Mouse (Mus musculus) kidney, embryonic 16.5 days (tissue): Measurements from ENCODE around the gene Tmem156. TPM values are rescaled to one million over a fixed set of nuclear protein-coding genes. Genes with fewer than 3 reads are reported as not detected.

Experiments
- ATAC-seq: fragments of 200-750 bp; cut with Nextera tagmentation; 2 replicates; pipeline ENCODE4 v1.8.0; 2017; ENCODE audit warnings: moderate TSS enrichment; ENCODE audit not compliant: low FRiP score, low TSS enrichment
- H3K27ac ChIP-seq: fragments of 300-500 bp; sonication (generic); 2 replicates; pipeline ENCODE4 v1.5.1; 2014; ENCODE audit warnings: low read length
- H3K27me3 ChIP-seq: fragments of 300-500 bp; sonication (generic); 2 replicates; pipeline ENCODE4 v1.6.1; 2014; ENCODE audit warnings: low read length, control low read depth, mixed read lengths; ENCODE audit not compliant: insufficient read depth
- H3K36me3 ChIP-seq: fragments of 300-500 bp; sonication (generic); 2 replicates; pipeline ENCODE4 v1.6.1; 2014; ENCODE audit warnings: low read length, control low read depth, mixed read lengths; ENCODE audit not compliant: insufficient read depth
- H3K4me1 ChIP-seq: fragments of 300-500 bp; sonication (generic); 2 replicates; pipeline ENCODE4 v1.6.1; 2014; ENCODE audit warnings: low read length, control low read depth, mixed read lengths; ENCODE audit not compliant: insufficient read depth
- H3K4me2 ChIP-seq: fragments of 300-500 bp; sonication (generic); replicated peaks from 2 replicates; pipeline ENCODE4 v1.6.1; 2014; ENCODE audit warnings: low read depth, low read length
- H3K4me3 ChIP-seq: fragments of 300-500 bp; sonication (generic); 2 replicates; pipeline ENCODE4 v1.5.1; 2014; ENCODE audit warnings: mild to moderate bottlenecking, low read length
- H3K9ac ChIP-seq: fragments of 300-500 bp; sonication (generic); replicated peaks from 2 replicates; pipeline ENCODE4 v1.6.1; 2014; ENCODE audit warnings: low read length
- H3K9me3 ChIP-seq: fragments of 300-500 bp; sonication (generic); 2 replicates; pipeline ENCODE4 v1.6.1; 2016; ENCODE audit warnings: low read length, control low read depth
- WGBS: fragments of 180-500 bp; shearing (Covaris S2); extraction: QIAGEN DNeasy Blood & Tissue Kit; methylation state at CpG from one replicate; pipeline ENCODE4 v1.1.7; 2014; 5-methylcytosine and 5-hydroxymethylcytosine counted together
- polyA plus RNA-seq: library from polyadenylated mRNA; unstranded; fragments of >200 nt; fragmentation: Nextera tagmentation; extraction: Ambion mirVana; gene quantifications from 2 replicates; pipeline ENCODE4 v1.2.1, GENCODE M21; 2015

Gene Tmem156
- polyA plus RNA-seq, 1 experiment from 2014 or later: 0.17 TPM

GRCm38 (mm10) chr5:65043407-65043895 lies 48.5 kb downstream of the Tmem156 start:
- Histone ChIP-seq H3K4me2 (no peak overlapping the region), H3K4me1 (peaks cover 14% of the 10 kb centered on the region; the same call in 1 of the 2 replicates), H3K27ac (no peak overlapping the region), H3K9ac (no peak overlapping the region), H3K9me3 (no peaks in the 10 kb centered on the region), H3K36me3 (no peaks in the 10 kb centered on the region), H3K4me3 (no peak overlapping the region), H3K27me3 (no peaks in the 10 kb centered on the region)
- 67% methylated on average over 11 of the region's 11 CpGs for WGBS
- ATAC-seq: no peak

GRCm38 (mm10) chr5:65040463-65040862 lies 51.5 kb downstream of the Tmem156 start:
- H3K4me1 ChIP-seq: 0 out of 2 replicates have a peak, but pooled peaks cover 10% of the 10 kb centered on the region
- ATAC-seq: no peak
- no peak overlapping the region for H3K4me2 ChIP-seq
- peaks cover 11% of the 10 kb centered on the region; the same call in 1 of the 2 replicates for H3K36me3 ChIP-seq
- WGBS: 69% methylated on average over 5 of the region's 5 CpGs
- no peaks in the 10 kb centered on the region for H3K9me3 ChIP-seq
- H3K27ac ChIP-seq: no peak overlapping the region
- no peak overlapping the region for H3K4me3 ChIP-seq
- H3K9ac ChIP-seq: no peak overlapping the region
- H3K27me3 ChIP-seq: no peaks in the 10 kb centered on the region

- no peaks in the 10 kb centered on the region for H3K9me3 ChIP-seq
- H3K27ac ChIP-seq: peak overlapping the region; percentile 68
- ATAC-seq: peak; percentile 55
- H3K4me2 ChIP-seq: no peak overlapping the region
- WGBS: 60% methylated on average over 11 of the region's 11 CpGs
- 0 out of 2 replicates have a peak, but pooled peaks cover 10% of the 10 kb centered on the region for H3K4me1 ChIP-seq
- H3K36me3 ChIP-seq: peaks cover 11% of the 10 kb centered on the region; the same call in 1 of the 2 replicates
- no peaks in the 10 kb centered on the region for H3K27me3 ChIP-seq
- no peak overlapping the region for H3K4me3 ChIP-seq
- no peak overlapping the region for H3K9ac ChIP-seq
These were observed 52.9 kb downstream of the Tmem156 start for GRCm38 (mm10) chr5:65038811-65039571.

GRCm38 (mm10) chr5:65038305-65038704 lies 53.6 kb downstream of the Tmem156 start:
- no peak overlapping the region for H3K9ac ChIP-seq
- H3K9me3 ChIP-seq: no peaks in the 10 kb centered on the region
- WGBS: 74% methylated on average over 9 of the region's 9 CpGs
- peaks cover 15% of the 10 kb centered on the region; the same call in 1 of the 2 replicates for H3K36me3 ChIP-seq
- H3K27ac ChIP-seq: peak overlapping the region; percentile 55
- no peak overlapping the region for H3K4me2 ChIP-seq
- ATAC-seq: peak; percentile 43; the same call in 1 of the 2 replicates
- no peaks in the 10 kb centered on the region for H3K27me3 ChIP-seq
- H3K4me1 ChIP-seq: 0 out of 2 replicates have a peak, but pooled peaks cover 10% of the 10 kb centered on the region
- no peak overlapping the region for H3K4me3 ChIP-seq

DNA sequence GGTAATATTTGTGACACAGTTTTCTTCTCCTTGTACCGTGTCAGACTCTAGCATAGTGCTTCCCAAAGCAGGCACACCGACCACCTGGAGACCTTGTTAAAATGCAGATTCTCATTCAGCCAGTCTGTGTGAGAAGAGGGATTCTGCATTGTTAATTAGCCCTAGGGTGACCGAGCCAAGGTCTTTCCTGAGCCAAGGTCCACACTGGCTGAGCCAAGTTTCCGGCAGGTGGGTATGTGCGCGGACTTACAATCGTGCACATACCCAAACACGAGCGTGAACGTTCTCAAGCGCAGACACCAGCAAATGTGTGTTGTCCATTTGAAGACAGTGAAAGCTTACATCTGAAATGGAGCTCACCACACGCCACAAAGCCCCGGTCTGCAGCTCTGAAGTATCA lies 55.3 kb downstream of the Tmem156 start:
- Histone ChIP-seq H3K27ac (no peak overlapping the region), H3K27me3 (no peaks in the 10 kb centered on the region), H3K4me3 (no peak overlapping the region), H3K4me1 (0 out of 2 replicates have a peak, but pooled peaks cover 10% of the 10 kb centered on the region), H3K9me3 (no peaks in the 10 kb centered on the region), H3K9ac (no peak overlapping the region), H3K4me2 (no peak overlapping the region), H3K36me3 (peaks cover 17% of the 10 kb centered on the region; the same call in 1 of the 2 replicates)
- no peak for ATAC-seq
- WGBS: 79% methylated on average over 13 of the region's 13 CpGs

GRCm38 (mm10) chr5:65028019-65028418 lies 63.9 kb downstream of the Tmem156 start:
- no peak for ATAC-seq
- Histone ChIP-seq H3K9me3 (no peaks in the 10 kb centered on the region), H3K4me2 (no peak overlapping the region), H3K36me3 (peaks cover 29% of the 10 kb centered on the region), H3K27ac (no peak overlapping the region), H3K9ac (no peak overlapping the region), H3K27me3 (no peaks in the 10 kb centered on the region), H3K4me3 (no peak overlapping the region), H3K4me1 (no peaks in the 10 kb centered on the region)
- 51% methylated on average over 9 of the region's 9 CpGs for WGBS

GRCm38 (mm10) chr5:65026776-65027175 lies 65.2 kb downstream of the Tmem156 start:
- no peak overlapping the region for H3K9ac ChIP-seq
- H3K9me3 ChIP-seq: no peaks in the 10 kb centered on the region
- 66% methylated on average over 9 of the region's 9 CpGs for WGBS
- H3K4me2 ChIP-seq: no peak overlapping the region
- no peak overlapping the region for H3K4me3 ChIP-seq
- H3K27ac ChIP-seq: no peak overlapping the region
- peaks cover 36% of the 10 kb centered on the region for H3K36me3 ChIP-seq
- H3K4me1 ChIP-seq: no peaks in the 10 kb centered on the region
- ATAC-seq: no peak
- H3K27me3 ChIP-seq: no peaks in the 10 kb centered on the region

GRCm38 (mm10) chr5:65025916-65026315 lies 66.0 kb downstream of the Tmem156 start:
- Histone ChIP-seq H3K9ac (no peak overlapping the region), H3K4me3 (no peak overlapping the region), H3K4me1 (no peaks in the 10 kb centered on the region), H3K4me2 (no peak overlapping the region), H3K27ac (no peak overlapping the region), H3K27me3 (no peaks in the 10 kb centered on the region), H3K36me3 (peaks cover 32% of the 10 kb centered on the region), H3K9me3 (no peaks in the 10 kb centered on the region)
- 46% methylated on average over 6 of the region's 6 CpGs for WGBS
- no peak for ATAC-seq

DNA sequence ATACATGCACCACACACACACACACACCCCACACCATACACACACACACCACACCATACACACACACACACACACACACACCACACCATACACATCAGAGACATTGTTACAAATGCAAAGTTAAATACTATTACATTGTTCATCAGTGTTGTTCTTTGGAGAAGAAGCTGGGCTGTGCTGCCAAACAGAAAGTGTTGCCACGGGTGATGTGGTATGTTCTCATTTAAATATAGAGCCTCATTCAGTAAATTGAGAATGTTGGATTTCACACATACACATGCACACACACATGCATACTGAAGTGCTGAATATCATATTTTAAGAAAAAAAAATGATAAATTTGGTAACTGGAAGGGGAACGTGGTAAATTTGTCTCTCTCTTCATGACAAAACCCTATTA lies 67.3 kb downstream of the Tmem156 start:
- no peak overlapping the region for H3K27ac ChIP-seq
- H3K4me1 ChIP-seq: 0 out of 2 replicates have a peak, but pooled peaks cover 3% of the 10 kb centered on the region
- no peak overlapping the region for H3K9ac ChIP-seq
- no peak overlapping the region for H3K4me2 ChIP-seq
- ATAC-seq: no peak
- no peak overlapping the region for H3K4me3 ChIP-seq
- peaks cover 27% of the 10 kb centered on the region for H3K36me3 ChIP-seq
- 88% methylated on average over 2 of the region's 2 CpGs for WGBS
- H3K27me3 ChIP-seq: no peaks in the 10 kb centered on the region
- H3K9me3 ChIP-seq: no peaks in the 10 kb centered on the region

DNA sequence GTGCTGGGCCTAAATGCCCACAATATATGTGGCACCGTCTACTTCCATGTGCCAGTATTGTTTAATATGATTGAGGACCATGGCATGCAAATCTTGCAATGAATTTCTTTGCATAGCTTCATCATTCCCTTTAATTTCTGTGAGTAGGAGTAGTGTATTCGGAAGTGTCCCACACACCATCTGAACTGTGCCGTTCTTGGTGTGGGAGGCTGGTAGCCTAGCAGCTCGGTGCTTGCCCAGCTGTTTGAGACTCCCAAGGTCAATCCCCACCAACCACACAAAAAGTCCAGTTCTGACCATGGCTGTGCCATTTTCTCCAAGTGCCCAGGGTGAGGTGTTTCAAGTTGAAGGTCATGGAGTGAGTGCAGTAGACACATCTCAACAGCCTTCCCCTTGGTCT lies 69.9 kb downstream of the Tmem156 start:
- no peaks in the 10 kb centered on the region for H3K9me3 ChIP-seq
- no peak overlapping the region for H3K4me2 ChIP-seq
- ATAC-seq: no peak
- 94% methylated on average over 4 of the region's 4 CpGs for WGBS
- H3K4me3 ChIP-seq: no peak overlapping the region
- peaks cover 20% of the 10 kb centered on the region for H3K36me3 ChIP-seq
- H3K9ac ChIP-seq: no peak overlapping the region
- H3K27me3 ChIP-seq: no peaks in the 10 kb centered on the region
- H3K4me1 ChIP-seq: 0 out of 2 replicates have a peak, but pooled peaks cover 3% of the 10 kb centered on the region
- no peak overlapping the region for H3K27ac ChIP-seq
